Mouse (Mus musculus): ENCODE measurements around the gene Bcl2l12.

GRCm38 (mm10) chr7:45047491-45047890, 49.0 kb upstream of the Bcl2l12 start:
- no peak for TF ChIP-seq CTCF (IDR thresholded peaks at IDR 0.05; ENCODE audit: low read depth)
- no peak for TF ChIP-seq EP300 (optimal IDR thresholded peaks at IDR 0.05)
